Mouse (Mus musculus) intestine, embryonic 14.5 days (tissue): ENCODE data around the gene Lrp2bp. TPM values are rescaled to one million over a fixed set of nuclear protein-coding genes. Genes with fewer than 3 reads are reported as not detected.
A peak's percentile ranks its signal among the peaks of the same experiment; 100 is the strongest.

ENCODE experiments used
- ATAC-seq: fragments of 200-750 bp; cut with Nextera tagmentation; replicated peaks from 2 replicates; pipeline ENCODE4 v1.8.0; 2017; ENCODE audit warnings: low read depth, moderate number of reproducible peaks, moderate TSS enrichment, moderate library complexity; ENCODE audit not compliant: low FRiP score, low TSS enrichment
- DNase-seq: peaks from one replicate; pipeline ENCODE4 v3.0.0-alpha.2; 2018; ENCODE audit warnings: low spot score
- H3K27ac ChIP-seq: fragments of 300-500 bp; sonication (generic); 2 replicates; pipeline ENCODE4 v1.5.1; 2014; ENCODE audit warnings: low read depth, mild to moderate bottlenecking, control low read depth
- H3K27me3 ChIP-seq: fragments of 300-500 bp; sonication (generic); replicated peaks from 2 replicates; pipeline ENCODE4 v1.6.1; 2014; ENCODE audit warnings: low read length, control low read depth; ENCODE audit not compliant: control insufficient read depth, insufficient read depth
- H3K36me3 ChIP-seq: fragments of 300-500 bp; sonication (generic); 2 replicates; pipeline ENCODE4 v1.6.1; 2014; ENCODE audit warnings: low read length, control low read depth; ENCODE audit not compliant: control insufficient read depth, insufficient read depth
- H3K4me1 ChIP-seq: fragments of 300-500 bp; sonication (generic); replicated peaks from 2 replicates; pipeline ENCODE4 v1.6.1; 2014; ENCODE audit warnings: low read length, control low read depth, mixed read lengths; ENCODE audit not compliant: control insufficient read depth, insufficient read depth
- H3K4me2 ChIP-seq: fragments of 300-500 bp; sonication (generic); 2 replicates; pipeline ENCODE4 v1.6.1; 2014; ENCODE audit warnings: low read length
- H3K4me3 ChIP-seq: fragments of 300-500 bp; sonication (generic); 2 replicates; pipeline ENCODE4 v1.5.1; 2014; ENCODE audit warnings: low read depth, low read length, control low read depth, mixed read lengths
- H3K9ac ChIP-seq: fragments of 300-500 bp; sonication (generic); 2 replicates; pipeline ENCODE4 v1.6.1; 2014; ENCODE audit warnings: mild to moderate bottlenecking, low read length
- H3K9me3 ChIP-seq: fragments of 300-500 bp; sonication (generic); 2 replicates; pipeline ENCODE4 v1.6.1; 2016; ENCODE audit warnings: low read length, control low read depth; ENCODE audit not compliant: control insufficient read depth
- WGBS: fragments of 180-500 bp; shearing (Covaris S2); extraction: QIAGEN DNeasy Blood & Tissue Kit; methylation state at CpG from one replicate; pipeline ENCODE4 v1.1.7; 2014; 5-methylcytosine and 5-hydroxymethylcytosine counted together
- polyA plus RNA-seq: library from polyadenylated mRNA; unstranded; fragments of >200 nt; fragmentation: Nextera tagmentation; extraction: Ambion mirVana; gene quantifications from 2 replicates; pipeline ENCODE4 v1.2.1, GENCODE M21; 2014

The Lrp2bp gene
- polyA plus RNA-seq, 1 experiment from 2014 or later = 0.18 TPM

DNA sequence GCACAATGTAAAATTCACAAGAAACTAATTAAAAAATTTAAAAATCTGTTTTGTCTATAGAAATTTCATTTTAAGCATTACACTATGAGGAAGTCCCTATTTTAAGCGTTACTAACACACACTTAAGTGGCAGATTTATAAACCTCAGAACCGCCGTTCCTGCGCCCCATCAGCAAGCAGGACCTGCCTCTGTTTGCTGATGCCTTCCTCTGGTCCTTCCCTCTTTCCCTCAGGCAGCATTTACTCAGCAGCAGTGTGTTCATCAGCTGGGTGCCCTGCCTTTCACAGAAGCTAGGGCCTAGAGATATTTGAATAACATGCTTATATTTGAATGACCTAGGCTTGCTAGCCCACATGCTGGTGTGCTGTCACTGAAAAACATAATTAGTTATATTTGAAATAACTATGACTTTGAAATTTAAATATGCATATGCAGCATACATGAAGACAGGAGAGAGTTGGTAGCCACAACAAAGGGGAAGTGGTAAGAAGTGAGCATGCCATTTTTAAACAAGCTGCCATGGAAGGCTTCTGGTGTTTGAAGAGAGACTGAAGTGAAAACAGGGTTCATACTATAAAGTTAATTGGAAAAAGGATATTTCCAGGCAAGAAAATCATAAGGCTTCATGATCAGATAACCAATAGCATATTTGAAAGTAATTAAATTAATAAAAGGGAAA, 8.3 kb upstream of the Lrp2bp start:
- DNase-seq (no peak), ATAC-seq (no peak)
- Histone ChIP-seq H3K27ac (no peak overlapping the region), H3K4me2 (no peak overlapping the region), H3K9ac (no peak overlapping the region), H3K36me3 (peaks cover 37% of the 10 kb centered on the region), H3K27me3 (no peaks in the 10 kb centered on the region), H3K4me3 (no peak overlapping the region), H3K9me3 (no peaks in the 10 kb centered on the region), H3K4me1 (no peaks in the 10 kb centered on the region)
- 91% methylated on average over 4 of the region's 4 CpGs for WGBS

GRCm38 (mm10) chr8:45994111-45994510, 5.0 kb upstream of the Lrp2bp start:
- no peak overlapping the region for H3K4me2 ChIP-seq
- peaks cover 48% of the 10 kb centered on the region for H3K36me3 ChIP-seq
- H3K27me3 ChIP-seq = no peaks in the 10 kb centered on the region
- no peak overlapping the region for H3K4me3 ChIP-seq
- 100% methylated on average over 2 of the region's 2 CpGs for WGBS
- no peaks in the 10 kb centered on the region for H3K9me3 ChIP-seq
- no peak for DNase-seq
- no peak overlapping the region for H3K9ac ChIP-seq
- H3K27ac ChIP-seq = no peak overlapping the region
- H3K4me1 ChIP-seq = peaks cover 2% of the 10 kb centered on the region; the same call in 1 of the 2 replicates
- no peak for ATAC-seq

DNA sequence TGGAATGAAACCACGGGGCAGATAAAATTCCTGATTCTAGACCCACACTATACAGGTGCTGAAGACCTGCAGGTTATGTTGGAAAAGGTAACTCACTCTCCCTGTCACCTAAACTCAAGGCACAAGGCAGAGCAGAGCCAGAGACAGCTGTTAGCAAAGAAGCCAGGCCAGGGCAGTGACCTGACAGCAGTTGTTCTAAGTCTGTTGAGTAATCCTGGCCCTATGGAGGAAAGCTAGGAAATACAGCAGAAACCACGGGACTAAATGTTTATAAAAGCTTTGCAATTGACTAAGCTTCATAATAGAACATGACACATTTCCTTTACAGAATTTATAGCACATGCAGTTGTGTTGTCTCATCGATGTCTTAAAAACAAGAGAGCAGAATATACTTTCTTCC, 3.5 kb upstream of the Lrp2bp start:
- H3K27ac ChIP-seq = no peak overlapping the region
- no peak overlapping the region for H3K4me3 ChIP-seq
- WGBS = 77% methylated on average over 3 of the region's 3 CpGs
- H3K36me3 ChIP-seq = peaks cover 48% of the 10 kb centered on the region
- no peak overlapping the region for H3K9ac ChIP-seq
- H3K4me1 ChIP-seq = peaks cover 8% of the 10 kb centered on the region; the same call in 1 of the 2 replicates
- no peak for ATAC-seq
- DNase-seq = no peak
- H3K9me3 ChIP-seq = no peaks in the 10 kb centered on the region
- H3K4me2 ChIP-seq = no peak overlapping the region
- H3K27me3 ChIP-seq = no peaks in the 10 kb centered on the region

DNA sequence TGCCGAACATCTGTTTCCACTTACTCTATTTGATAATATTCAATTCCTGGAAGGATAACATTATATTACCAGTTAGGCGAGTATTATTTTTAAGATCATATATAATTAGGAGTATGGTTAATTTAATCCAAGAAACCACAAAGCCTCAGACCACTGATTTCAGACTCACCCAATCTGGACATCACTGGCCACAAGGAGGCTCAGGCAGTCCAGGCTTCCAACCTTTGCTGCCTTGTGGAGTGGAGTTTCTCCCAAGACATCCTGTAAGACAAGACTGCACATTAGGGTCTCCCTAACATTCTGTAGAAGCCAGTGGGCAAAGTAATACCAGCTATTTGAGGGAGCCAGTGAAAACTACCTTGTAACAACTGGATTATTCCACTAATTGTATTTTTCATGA, 875 bp upstream of the Lrp2bp start:
- 82% methylated on average over 2 of the region's 2 CpGs for WGBS
- Histone ChIP-seq H3K9me3 (no peaks in the 10 kb centered on the region), H3K27ac (no peak overlapping the region), H3K9ac (no peak overlapping the region), H3K4me2 (peak overlapping the region; percentile 62), H3K4me3 (peak overlapping the region; percentile 46; the same call in 1 of the 2 replicates), H3K27me3 (no peaks in the 10 kb centered on the region), H3K4me1 (peaks cover 11% of the 10 kb centered on the region; the same call in 1 of the 2 replicates), H3K36me3 (peaks cover 39% of the 10 kb centered on the region)
- no peak for ATAC-seq
- DNase-seq = no peak

- Histone ChIP-seq H3K27me3 (no peaks in the 10 kb centered on the region), H3K27ac (peak overlapping the region; percentile 96), H3K4me3 (peak overlapping the region; percentile 46), H3K4me2 (peak overlapping the region; percentile 62), H3K9ac (peak overlapping the region; percentile 73), H3K9me3 (no peaks in the 10 kb centered on the region), H3K36me3 (peaks cover 31% of the 10 kb centered on the region), H3K4me1 (peaks cover 11% of the 10 kb centered on the region; the same call in 1 of the 2 replicates)
- DNase-seq (peak; percentile 95), ATAC-seq (peak; percentile 99)
- WGBS = 6% methylated on average over 55 of the region's 55 CpGs
These were observed 942 bp downstream of the Lrp2bp start for GRCm38 (mm10) chr8:45999784-46000705.

DNA sequence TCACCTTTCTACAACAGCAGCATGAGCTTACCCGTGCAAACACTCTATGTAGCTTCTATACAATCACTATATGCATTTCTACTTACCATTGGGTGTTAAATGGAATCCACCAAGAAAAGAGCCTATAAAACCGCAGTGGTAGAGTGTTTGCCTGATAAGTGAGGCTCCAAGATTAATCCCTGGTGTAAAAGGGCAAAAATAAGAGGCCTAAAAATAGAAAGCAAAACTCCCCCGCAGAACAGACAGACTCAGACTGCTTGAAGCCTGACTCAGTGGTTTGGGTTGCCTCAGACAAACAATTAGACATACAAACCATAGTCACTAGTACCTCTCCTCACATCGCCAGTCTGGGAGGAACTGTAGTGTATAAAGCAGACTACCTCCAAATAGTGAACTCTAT, 6.5 kb downstream of the Lrp2bp start, which contains the start of gene Ankrd37:
Ankrd37 (minus strand) TSS at position 112 of the 400 bp plus-strand sequence.
- H3K4me3 ChIP-seq = no peak within 1 kb of the TSS
- peak within 1 kb of the TSS; percentile 15; the same call in 1 of the 2 replicates for H3K4me2 ChIP-seq
- no peaks in the 10 kb centered on the region for H3K36me3 ChIP-seq
- H3K9ac ChIP-seq = no peak within 1 kb of the TSS
- peak within 1 kb of the TSS; percentile 47; the same call in 1 of the 2 replicates for H3K27ac ChIP-seq
- DNase-seq (no peak), ATAC-seq (no peak)
- H3K4me1 ChIP-seq = peaks cover 3% of the 10 kb centered on the region; the same call in 1 of the 2 replicates
- no peaks in the 10 kb centered on the region for H3K9me3 ChIP-seq
- H3K27me3 ChIP-seq = no peaks in the 10 kb centered on the region
- 55% methylated on average over 4 of the region's 4 CpGs for WGBS

DNA sequence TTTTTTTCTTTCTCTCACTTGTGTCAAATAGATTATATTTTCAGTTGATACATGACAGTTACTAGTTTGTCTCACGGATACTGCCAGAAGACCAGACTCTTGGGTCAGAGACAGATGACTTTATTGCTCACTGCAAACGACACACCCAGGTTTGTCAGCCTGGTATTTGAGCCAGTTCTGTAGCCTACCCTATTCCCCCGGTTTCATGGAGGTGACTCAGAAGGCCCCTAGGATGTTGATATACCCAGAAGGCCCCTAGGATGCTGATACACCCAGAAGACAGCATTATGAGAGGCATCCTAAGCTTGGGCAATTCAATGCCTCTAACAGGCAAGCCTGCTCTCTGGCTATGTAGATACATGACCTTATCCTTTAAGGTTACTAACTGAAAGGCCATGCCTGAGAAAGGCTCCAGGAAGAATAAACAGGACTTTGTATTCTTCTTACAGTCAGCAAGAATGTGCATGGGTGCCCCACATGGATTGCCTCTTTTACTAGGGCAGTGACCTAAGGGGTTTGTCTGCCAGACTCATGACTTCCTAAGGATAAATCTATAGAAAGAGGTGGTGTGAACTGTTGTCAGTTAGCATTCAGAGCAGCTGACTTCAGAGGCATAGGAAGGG, 8.1 kb downstream of the Lrp2bp start:
- Histone ChIP-seq H3K36me3 (no peaks in the 10 kb centered on the region), H3K4me1 (peaks cover 8% of the 10 kb centered on the region; the same call in 1 of the 2 replicates), H3K4me2 (no peak overlapping the region), H3K9ac (no peak overlapping the region), H3K27ac (no peak overlapping the region), H3K27me3 (no peaks in the 10 kb centered on the region), H3K9me3 (no peaks in the 10 kb centered on the region), H3K4me3 (no peak overlapping the region)
- DNase-seq = no peak
- ATAC-seq = 0 out of 2 replicates have a peak, but pooled peaks have one; percentile 34
- WGBS = 29% methylated on average over 3 of the region's 3 CpGs

- DNase-seq (no peak), ATAC-seq (no peak)
- H3K4me3 ChIP-seq = no peak overlapping the region
These were observed 11.2 kb downstream of the Lrp2bp start for GRCm38 (mm10) chr8:46010306-46010705.

More at GRCm38 (mm10) chr8:46010306-46010705, 11.2 kb downstream of the Lrp2bp start:
- Histone ChIP-seq H3K9me3 (no peaks in the 10 kb centered on the region), H3K36me3 (no peaks in the 10 kb centered on the region), H3K4me1 (peaks cover 8% of the 10 kb centered on the region; the same call in 1 of the 2 replicates), H3K9ac (no peak overlapping the region), H3K27me3 (no peaks in the 10 kb centered on the region), H3K4me2 (peak overlapping the region; percentile 32), H3K27ac (no peak overlapping the region)
- 65% methylated on average over 2 of the region's 2 CpGs for WGBS
